Mouse (Mus musculus) layer of hippocampus, adult 2 months (tissue): ENCODE measurements at regions not wholly inside any gene's neighbourhood (a gene's known extent, or its start where the extent isn't known, plus 50 kb on each side); places are given as distances from the start of the nearest gene placed in this dataset.
"Not testable (repeated sequence)": the region's sequence is repeated elsewhere in the genome, so short reads cannot be mapped to it uniquely, and the experiment has no call there.

Experiments
- DNase-seq, 2 experiments: peaks; one replicate each; pipeline ENCODE4 v3.0.0; 2022; ENCODE audit warnings: low spot score in 2 of 2
- H3K27ac ChIP-seq: fragments of 200-600 bp; 2 replicates; pipeline ENCODE4 v1.8.1; 2022
- H3K4me3 ChIP-seq: fragments of 200-600 bp; 2 replicates; pipeline ENCODE4 v1.8.1; 2022; ENCODE audit warnings: mild to moderate bottlenecking
- CTCF ChIP-seq: fragments of 200-600 bp; conservative IDR thresholded peaks from 2 replicates; pipeline ENCODE4 v1.8.1; 2022; ENCODE audit warnings: antibody characterized with exemption, mild to moderate bottlenecking, moderate library complexity

- not testable (repeated sequence) for H3K4me3 ChIP-seq, DNase-seq, H3K27ac ChIP-seq
- TF ChIP-seq CTCF = peak; percentile 49
These were observed 167.3 kb downstream of the Gm44 start for GRCm38 (mm10) chrX:91059251-91059650.

GRCm38 (mm10) chrX:91085137-91085536, 193.2 kb downstream of the Gm44 start:
- not testable (repeated sequence) for DNase-seq, H3K4me3 ChIP-seq, H3K27ac ChIP-seq
